Mouse (Mus musculus) heart, adult 9 months (tissue): ENCODE measurements around the gene Pip5k1b.
A peak's percentile ranks its signal among the peaks of the same experiment; 100 is the strongest.

Source experiments
- DNase-seq, 2 experiments: peaks; one replicate each; pipeline ENCODE4 v3.0.0; 2022; ENCODE audit warnings: low spot score in 2 of 2

Pip5k1b gene

DNA sequence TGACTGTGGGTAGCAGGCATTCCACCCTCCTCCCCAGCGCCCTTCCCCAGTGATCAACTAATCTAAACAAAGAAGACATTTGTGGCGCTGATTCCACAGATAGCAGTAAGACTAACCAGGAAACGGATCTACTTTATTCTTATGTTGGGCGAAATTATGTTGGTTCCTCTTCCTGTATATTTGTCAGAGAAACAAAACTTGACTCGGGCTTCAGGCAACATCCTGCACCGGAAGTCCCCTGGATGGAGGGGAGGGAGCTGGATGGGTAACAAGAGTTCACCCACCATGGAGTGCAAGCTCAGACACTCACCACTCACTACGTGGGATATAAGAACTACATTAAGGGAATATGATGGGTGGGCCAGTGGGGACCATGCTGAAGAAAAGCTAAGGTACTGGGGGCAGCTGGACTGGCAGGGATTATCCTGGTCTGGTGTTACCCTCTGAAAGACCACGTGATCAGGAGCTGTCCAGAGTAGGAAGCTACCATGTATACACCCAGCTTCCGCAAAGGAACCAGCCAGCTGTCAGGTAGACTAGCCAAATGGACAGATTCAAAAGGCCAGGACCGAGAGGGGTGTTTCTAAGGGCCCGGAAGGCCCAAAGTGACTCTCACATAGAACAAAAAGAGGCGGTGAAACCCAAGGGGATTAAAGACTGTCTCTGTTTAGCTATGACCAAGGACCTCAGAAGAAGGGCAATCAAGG is 219.1 kb downstream of the Pip5k1b start:
- DNase-seq = no peak

DNA sequence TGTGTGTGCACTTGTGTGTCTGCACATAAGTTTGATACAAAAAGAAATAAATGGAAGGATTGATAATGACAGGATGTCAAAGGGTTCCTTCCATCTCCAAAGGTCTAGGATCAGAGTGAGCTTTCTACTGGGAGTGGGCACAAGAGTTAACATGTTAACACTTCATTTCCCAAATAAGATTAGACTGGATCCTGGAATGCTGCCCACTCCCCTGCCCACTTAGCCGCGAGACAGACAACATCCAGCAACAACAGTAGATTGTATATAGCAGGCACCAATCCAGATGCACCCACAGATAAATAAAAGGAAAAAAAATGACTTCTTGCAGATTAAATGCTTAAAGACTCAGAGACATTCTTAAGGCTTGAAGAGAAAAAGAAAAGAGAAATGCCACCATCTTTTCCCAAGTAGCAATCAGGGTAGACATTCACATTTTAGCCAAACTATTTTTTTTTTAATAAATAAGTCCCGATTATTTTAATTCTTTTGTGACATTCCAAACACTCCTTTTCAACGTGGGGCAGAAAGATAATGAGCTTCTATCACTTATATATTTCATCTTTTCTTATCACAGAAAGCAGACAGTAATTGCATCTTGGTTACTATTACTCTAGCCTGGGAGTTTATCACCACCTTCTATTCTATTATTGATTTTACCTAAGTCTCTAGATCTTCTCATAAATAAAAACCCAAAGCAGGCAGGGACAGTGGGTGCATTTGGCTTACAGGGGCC is 219.9 kb downstream of the Pip5k1b start:
- DNase-seq = no peak

- peak; percentile 38 to 45 for DNase-seq
Measured at GRCm38 (mm10) chr19:24332956-24333355, 222.7 kb downstream of the Pip5k1b start.

DNA sequence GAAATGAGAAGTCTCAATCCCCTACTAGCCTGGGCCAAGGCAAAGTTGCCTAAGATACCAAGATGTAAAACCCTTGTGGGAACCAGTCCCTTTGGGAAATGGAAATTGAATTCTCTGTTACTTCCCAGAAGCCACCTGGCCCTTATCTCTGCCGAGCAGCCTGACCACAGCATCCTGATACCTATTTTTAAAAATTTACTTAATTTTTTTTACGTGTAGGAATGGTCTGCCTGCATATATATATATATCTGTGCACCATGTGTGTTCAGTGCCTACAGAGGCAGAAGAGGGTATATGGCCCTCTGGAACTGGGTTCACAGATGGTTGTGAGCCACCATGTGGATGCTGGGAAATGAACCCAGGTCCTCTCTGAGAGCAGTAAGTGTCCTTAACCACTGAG is 224.4 kb downstream of the Pip5k1b start:
- no peak for DNase-seq

- DNase-seq = no peak
Measured at GRCm38 (mm10) chr19:24330366-24330765, 225.3 kb downstream of the Pip5k1b start.

- DNase-seq = no peak
Measured at GRCm38 (mm10) chr19:24327921-24328320, 227.8 kb downstream of the Pip5k1b start.

DNA sequence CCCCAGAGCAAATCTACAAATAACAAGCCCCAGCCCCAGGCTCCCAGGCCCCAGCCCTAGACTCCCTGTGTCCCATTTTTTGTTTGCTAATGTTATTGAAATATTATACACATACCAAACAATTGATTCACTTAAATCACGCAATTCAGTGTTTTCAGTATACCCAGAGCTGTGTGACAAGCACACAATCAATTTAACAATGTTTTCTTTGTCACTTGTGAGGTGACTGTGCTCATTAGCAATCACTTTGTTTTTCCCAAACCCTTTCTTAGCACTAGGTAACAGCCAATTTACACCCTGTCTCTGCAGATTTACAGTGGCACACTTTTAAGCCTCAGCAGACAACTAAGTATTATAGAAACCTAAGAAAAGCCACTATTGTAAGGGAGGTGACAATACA is 228.7 kb downstream of the Pip5k1b start:
- no peak for DNase-seq

GRCm38 (mm10) chr19:24325692-24326091 is 230.0 kb downstream of the Pip5k1b start:
- no peak for DNase-seq

DNA sequence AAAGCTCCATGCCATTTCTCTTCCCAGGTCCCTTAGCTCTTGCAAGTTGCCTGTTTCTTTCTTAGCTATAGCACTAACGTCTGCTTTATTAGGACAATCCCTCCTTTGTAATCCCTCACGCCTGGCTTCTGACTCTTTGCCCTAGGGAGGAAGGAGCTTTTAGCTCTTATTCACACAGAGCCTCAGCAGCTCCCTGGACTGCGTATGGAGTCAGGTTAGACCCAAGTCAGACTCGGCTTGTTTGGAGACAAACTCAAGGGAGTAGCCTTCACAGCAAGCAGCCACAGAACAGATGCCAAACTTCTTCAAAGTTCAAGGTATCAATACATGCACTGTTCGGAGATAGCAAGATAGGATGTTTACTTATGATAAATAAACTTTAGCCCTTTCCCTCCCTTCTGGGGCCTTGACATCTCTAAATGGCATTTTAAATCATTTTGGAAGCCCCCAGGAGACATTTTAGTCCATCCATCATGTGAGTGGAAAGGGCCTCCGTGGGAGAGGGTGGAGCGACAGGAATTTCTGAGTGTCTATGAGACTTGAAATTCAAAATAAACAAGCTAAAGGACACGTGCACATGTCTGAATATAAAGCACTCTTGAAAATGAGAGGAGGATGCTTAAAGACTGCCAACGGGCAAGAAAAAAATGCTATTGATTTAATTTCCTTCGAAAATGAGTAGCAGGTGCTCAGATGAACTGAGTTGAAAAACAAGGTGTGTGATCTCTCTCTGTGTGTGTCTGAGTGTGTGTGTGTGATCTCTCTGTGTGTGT is 231.6 kb downstream of the Pip5k1b start:
- no peak for DNase-seq

- DNase-seq = peak in 1 of 2 experiments; percentile 42
Measured at GRCm38 (mm10) chr19:24321900-24322311, 233.8 kb downstream of the Pip5k1b start.

DNA sequence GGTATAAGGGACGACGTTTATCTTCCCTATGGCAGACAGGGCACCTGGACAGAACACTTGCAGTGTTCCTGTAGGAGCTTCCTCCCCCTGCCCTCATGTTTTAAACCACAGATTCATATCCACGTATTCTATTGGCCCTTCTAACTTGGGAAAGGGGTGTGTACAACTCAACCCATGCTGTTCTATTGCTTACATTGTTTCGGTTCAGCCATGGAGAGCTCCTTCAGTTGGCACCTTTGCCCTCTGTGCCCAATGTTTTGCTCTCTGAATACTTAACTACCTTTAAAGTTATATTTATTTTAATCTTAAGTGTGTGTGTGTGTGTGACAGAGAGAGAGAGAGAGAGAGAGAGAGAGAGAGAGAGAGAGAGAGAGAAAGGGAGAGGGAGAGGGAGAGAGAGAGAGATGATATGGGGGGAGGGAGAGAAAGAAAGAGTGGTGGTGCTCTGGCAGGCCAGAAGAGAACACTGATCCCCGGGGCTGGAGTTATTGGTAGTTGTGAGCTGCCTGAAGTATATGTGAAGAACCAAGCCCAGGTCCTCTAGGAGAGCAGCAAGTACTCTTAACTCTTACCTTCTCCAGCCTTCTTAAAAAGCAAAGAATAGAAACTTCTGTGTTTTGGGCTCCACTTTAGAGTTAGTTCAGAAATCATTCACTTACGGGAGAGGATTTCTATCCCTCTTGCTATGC is 234.3 kb downstream of the Pip5k1b start:
- DNase-seq = no peak

DNA sequence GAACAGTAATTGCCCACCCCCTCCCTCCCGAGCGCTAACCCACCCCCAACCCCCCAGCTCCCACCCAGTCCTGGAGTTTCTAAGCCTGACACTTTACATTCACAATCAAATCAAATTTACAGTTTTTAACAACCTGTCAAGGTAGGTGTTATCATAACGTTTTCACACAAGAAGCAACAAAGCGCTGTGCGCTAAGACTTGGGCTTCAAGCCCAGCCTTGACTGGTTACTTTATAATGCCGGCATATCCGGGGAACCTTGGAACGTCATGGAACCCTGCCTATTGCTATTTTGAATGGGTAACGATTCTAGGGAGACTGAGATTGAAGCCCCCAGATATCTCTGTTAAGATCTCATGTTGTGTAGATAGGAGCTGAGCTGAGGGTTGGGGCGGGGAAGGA is 237.5 kb downstream of the Pip5k1b start:
- no peak for DNase-seq

GRCm38 (mm10) chr19:24317731-24318130 is 237.9 kb downstream of the Pip5k1b start:
- DNase-seq = no peak

GRCm38 (mm10) chr19:24317038-24317591 is 238.6 kb downstream of the Pip5k1b start:
- DNase-seq = no peak

GRCm38 (mm10) chr19:24316060-24316725 is 239.5 kb downstream of the Pip5k1b start:
- DNase-seq = no peak

- DNase-seq = no peak
Measured at GRCm38 (mm10) chr19:24315234-24315633, 240.4 kb downstream of the Pip5k1b start.

DNA sequence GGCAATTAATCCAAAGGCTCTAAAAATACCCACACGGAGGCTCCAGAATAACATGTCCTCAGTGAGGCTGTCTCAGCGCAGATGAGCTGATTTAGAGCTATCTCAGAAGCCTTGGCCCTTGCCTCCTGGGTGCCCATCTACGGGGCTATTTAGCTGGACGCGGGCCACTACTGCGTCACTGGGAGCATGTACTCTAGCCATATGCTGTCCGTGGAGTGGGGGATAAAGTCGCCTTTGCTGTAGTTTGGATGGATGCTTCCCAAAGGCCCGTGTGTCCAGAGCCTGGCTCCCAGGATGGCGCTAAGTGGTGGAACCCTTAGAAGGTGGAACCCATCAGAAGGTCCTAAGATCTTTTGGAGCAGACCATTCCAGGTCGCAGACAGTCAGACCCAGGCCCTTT is 241.0 kb downstream of the Pip5k1b start:
- DNase-seq = no peak

DNA sequence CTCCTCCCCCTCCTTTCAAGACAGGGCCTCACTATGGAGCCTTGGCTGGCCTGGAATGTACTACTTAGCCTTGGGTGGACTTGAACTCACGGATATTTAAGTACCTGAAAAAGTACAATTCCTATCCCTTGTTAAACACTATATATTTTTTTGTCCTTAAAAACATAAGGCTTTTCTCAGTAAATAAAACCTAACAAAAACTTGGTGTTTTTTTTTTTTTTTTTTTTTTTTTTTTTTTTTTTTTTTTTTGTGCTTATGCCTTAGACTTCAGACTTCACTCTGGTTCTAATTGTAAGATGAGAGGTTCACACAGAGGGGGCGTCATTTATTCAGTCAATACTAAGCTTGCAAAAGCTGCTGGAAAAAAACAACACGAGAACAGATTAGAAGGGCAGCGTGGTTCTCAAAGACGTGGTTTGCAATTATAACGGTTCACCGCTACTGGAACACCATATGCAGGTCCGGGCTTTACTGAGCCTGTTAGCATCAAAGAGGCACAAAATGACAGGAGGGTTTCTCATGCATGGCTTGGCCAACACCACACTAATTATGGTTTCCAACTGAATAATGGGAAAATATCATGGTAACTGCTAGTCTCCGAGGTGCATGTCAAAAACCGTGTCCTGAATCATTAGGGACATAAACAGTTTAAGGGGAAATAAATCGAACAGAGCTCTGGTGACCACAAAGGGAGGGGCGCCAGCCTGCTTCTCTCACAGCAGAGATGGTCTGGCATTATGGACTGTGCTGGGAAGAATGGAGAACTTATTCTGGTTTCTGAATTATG is 242.9 kb downstream of the Pip5k1b start:
- DNase-seq = no peak

- DNase-seq = no peak
Measured at GRCm38 (mm10) chr19:24312046-24312445, 243.6 kb downstream of the Pip5k1b start.

DNA sequence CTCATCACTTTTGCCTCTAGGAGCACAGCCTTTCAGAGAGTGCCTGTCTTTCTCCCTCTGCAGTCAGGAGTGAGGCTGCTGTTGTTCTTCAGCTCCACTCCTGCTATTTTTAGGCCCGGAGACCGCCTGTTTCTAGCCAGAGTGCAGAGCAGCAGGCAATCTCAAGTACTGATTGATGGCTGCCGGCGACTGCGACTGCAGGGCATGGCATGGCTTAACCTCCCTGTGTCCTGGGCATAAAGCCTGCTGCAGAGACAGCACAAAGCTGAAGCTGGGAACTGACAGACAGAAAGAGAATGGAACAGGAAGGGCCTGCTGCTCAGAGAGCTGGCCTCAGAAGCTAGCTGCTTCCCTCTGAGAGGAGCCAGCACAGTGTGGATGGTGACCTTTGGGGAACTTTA is 247.4 kb downstream of the Pip5k1b start:
- peak; percentile 78 to 82 for DNase-seq
